Mouse (Mus musculus) embryonic facial prominence, embryonic 11.5 days (tissue): ENCODE measurements at regions not wholly inside any gene's neighbourhood (a gene's known extent, or its start where the extent isn't known, plus 50 kb on each side); places are given as distances from the start of the nearest gene placed in this dataset.

Source experiments
- ATAC-seq: fragments of 200-750 bp; cut with Nextera tagmentation; replicated peaks from 2 replicates; pipeline ENCODE4 v1.8.0; 2017; ENCODE audit warnings: low read depth; ENCODE audit not compliant: insufficient number of reproducible peaks, low FRiP score, low TSS enrichment
- DNase-seq: peaks from one replicate; pipeline ENCODE4 v3.0.0-alpha.2; 2015; ENCODE audit warnings: low spot score
- H3K27ac ChIP-seq: fragments of 300-500 bp; sonication (generic); replicated peaks from 2 replicates; pipeline ENCODE4 v1.5.1; 2014; ENCODE audit warnings: mild to moderate bottlenecking, low read depth, low read length, control low read depth
- H3K27me3 ChIP-seq: fragments of 300-500 bp; sonication (generic); 2 replicates; pipeline ENCODE4 v1.6.1; 2014; ENCODE audit warnings: mild to moderate bottlenecking, low read length, moderate library complexity, mixed read lengths; ENCODE audit not compliant: control insufficient read depth, insufficient read depth
- H3K36me3 ChIP-seq: fragments of 300-500 bp; sonication (generic); replicated peaks from 2 replicates; pipeline ENCODE4 v1.6.1; 2014; ENCODE audit warnings: low read depth, mild to moderate bottlenecking, low read length, moderate library complexity, mixed read lengths; ENCODE audit not compliant: control insufficient read depth, insufficient read depth
- H3K4me1 ChIP-seq: fragments of 300-500 bp; sonication (generic); 2 replicates; pipeline ENCODE4 v1.6.1; 2014; ENCODE audit warnings: low read length, mixed read lengths; ENCODE audit not compliant: control insufficient read depth, insufficient read depth
- H3K4me2 ChIP-seq: fragments of 300-500 bp; sonication (generic); 2 replicates; pipeline ENCODE4 v1.6.1; 2014; ENCODE audit warnings: low read depth, mild to moderate bottlenecking, control low read depth, low read length, moderate library complexity
- H3K4me3 ChIP-seq: fragments of 300-500 bp; sonication (generic); 2 replicates; pipeline ENCODE4 v1.5.1; 2014; ENCODE audit warnings: low read depth, low read length, control low read depth
- H3K9ac ChIP-seq: fragments of 300-500 bp; sonication (generic); replicated peaks from 2 replicates; pipeline ENCODE4 v1.6.1; 2014; ENCODE audit warnings: mild to moderate bottlenecking, control low read depth, low read length
- H3K9me3 ChIP-seq: fragments of 300-500 bp; sonication (generic); replicated peaks from 2 replicates; pipeline ENCODE4 v1.6.1; 2016; ENCODE audit warnings: mild to moderate bottlenecking, low read length, inconsistent platforms, mixed read lengths; ENCODE audit not compliant: control insufficient read depth
- WGBS: fragments of 180-500 bp; shearing (Covaris S2); extraction: QIAGEN DNeasy Blood & Tissue Kit; methylation state at CpG from one replicate; pipeline ENCODE4 v1.1.7; 2014; 5-methylcytosine and 5-hydroxymethylcytosine counted together

- no peak overlapping the region for H3K9ac ChIP-seq
- DNase-seq (no peak), ATAC-seq (no peak)
- no peak overlapping the region for H3K4me2 ChIP-seq
- no peaks in the 10 kb centered on the region for H3K27me3 ChIP-seq
- H3K4me3 ChIP-seq: no peak overlapping the region
- no peaks in the 10 kb centered on the region for H3K9me3 ChIP-seq
- H3K27ac ChIP-seq: no peak overlapping the region
- no peaks in the 10 kb centered on the region for H3K36me3 ChIP-seq
- no peaks in the 10 kb centered on the region for H3K4me1 ChIP-seq
- 84% methylated on average over 2 of the region's 2 CpGs for WGBS
Observed at GRCm38 (mm10) chr2:148245575-148245974, 149.6 kb upstream of the Sstr4 start.

- no peak overlapping the region for H3K9ac ChIP-seq
- no peaks in the 10 kb centered on the region for H3K9me3 ChIP-seq
- H3K4me1 ChIP-seq: no peaks in the 10 kb centered on the region
- no peak overlapping the region for H3K4me3 ChIP-seq
- DNase-seq: no peak
- WGBS: 90% methylated on average over 1 of the region's 1 CpGs
- H3K4me2 ChIP-seq: no peak overlapping the region
- H3K27ac ChIP-seq: no peak overlapping the region
- no peak for ATAC-seq
- no peaks in the 10 kb centered on the region for H3K27me3 ChIP-seq
- H3K36me3 ChIP-seq: no peaks in the 10 kb centered on the region
Observed at GRCm38 (mm10) chr2:148250902-148251301, 144.2 kb upstream of the Sstr4 start.

GRCm38 (mm10) chr2:148255662-148256061 lies 139.5 kb upstream of the Sstr4 start:
- no peaks in the 10 kb centered on the region for H3K4me1 ChIP-seq
- no peak for DNase-seq
- no peak overlapping the region for H3K9ac ChIP-seq
- no peak overlapping the region for H3K4me2 ChIP-seq
- H3K36me3 ChIP-seq: no peaks in the 10 kb centered on the region
- H3K27ac ChIP-seq: no peak overlapping the region
- H3K27me3 ChIP-seq: no peaks in the 10 kb centered on the region
- H3K9me3 ChIP-seq: no peaks in the 10 kb centered on the region
- ATAC-seq: no peak
- no peak overlapping the region for H3K4me3 ChIP-seq

- Histone ChIP-seq H3K27me3 (no peaks in the 10 kb centered on the region), H3K9me3 (no peaks in the 10 kb centered on the region), H3K4me3 (no peak overlapping the region), H3K36me3 (no peaks in the 10 kb centered on the region), H3K9ac (no peak overlapping the region), H3K4me2 (no peak overlapping the region), H3K4me1 (no peaks in the 10 kb centered on the region), H3K27ac (no peak overlapping the region)
- ATAC-seq: no peak
- WGBS: 72% methylated on average over 3 of the region's 3 CpGs
- no peak for DNase-seq
Observed at GRCm38 (mm10) chr2:148264111-148264730, 130.9 kb upstream of the Sstr4 start.

- Histone ChIP-seq H3K9ac (no peak overlapping the region), H3K4me1 (no peaks in the 10 kb centered on the region), H3K27me3 (no peaks in the 10 kb centered on the region), H3K9me3 (no peaks in the 10 kb centered on the region), H3K4me3 (no peak overlapping the region), H3K4me2 (no peak overlapping the region), H3K36me3 (no peaks in the 10 kb centered on the region), H3K27ac (no peak overlapping the region)
- 80% methylated on average over 3 of the region's 3 CpGs for WGBS
- ATAC-seq: no peak
- DNase-seq: no peak
Observed at GRCm38 (mm10) chr2:148279200-148279599, 115.9 kb upstream of the Sstr4 start.

- 53% methylated on average over 3 of the region's 3 CpGs for WGBS
- Histone ChIP-seq H3K27ac (no peak overlapping the region), H3K27me3 (no peaks in the 10 kb centered on the region)
Observed at GRCm38 (mm10) chr2:148290326-148290725, 104.8 kb upstream of the Sstr4 start.

GRCm38 (mm10) chr2:148292442-148292841 lies 102.7 kb upstream of the Sstr4 start:
- H3K4me3 ChIP-seq: no peak overlapping the region
- H3K36me3 ChIP-seq: no peaks in the 10 kb centered on the region
- no peak overlapping the region for H3K27ac ChIP-seq
- no peaks in the 10 kb centered on the region for H3K9me3 ChIP-seq
- WGBS: 82% methylated on average over 5 of the region's 5 CpGs
- ATAC-seq (no peak), DNase-seq (no peak)
- no peaks in the 10 kb centered on the region for H3K27me3 ChIP-seq
- no peaks in the 10 kb centered on the region for H3K4me1 ChIP-seq
- H3K4me2 ChIP-seq: no peak overlapping the region
- H3K9ac ChIP-seq: no peak overlapping the region

More at GRCm38 (mm10) chr2:148290326-148290725, 104.8 kb upstream of the Sstr4 start:
- no peaks in the 10 kb centered on the region for H3K4me1 ChIP-seq
- H3K4me2 ChIP-seq: no peak overlapping the region
- H3K4me3 ChIP-seq: no peak overlapping the region
- no peak for ATAC-seq
- H3K9me3 ChIP-seq: no peaks in the 10 kb centered on the region
- H3K36me3 ChIP-seq: no peaks in the 10 kb centered on the region
- H3K9ac ChIP-seq: no peak overlapping the region
- DNase-seq: no peak

GRCm38 (mm10) chr2:148292895-148293294 lies 102.2 kb upstream of the Sstr4 start:
- 66% methylated on average over 2 of the region's 2 CpGs for WGBS
- ATAC-seq (no peak), DNase-seq (no peak)
- no peak overlapping the region for H3K4me2 ChIP-seq
- H3K36me3 ChIP-seq: no peaks in the 10 kb centered on the region
- no peak overlapping the region for H3K27ac ChIP-seq
- no peak overlapping the region for H3K9ac ChIP-seq
- H3K9me3 ChIP-seq: no peaks in the 10 kb centered on the region
- no peaks in the 10 kb centered on the region for H3K27me3 ChIP-seq
- no peak overlapping the region for H3K4me3 ChIP-seq
- H3K4me1 ChIP-seq: no peaks in the 10 kb centered on the region
